Mouse (Mus musculus): ENCODE measurements at regions not wholly inside any gene's neighbourhood (a gene's known extent, or its start where the extent isn't known, plus 50 kb on each side); places are given as distances from the start of the nearest gene placed in this dataset.

- no peak for ATAC-seq (ENCODE audit: insufficient number of reproducible peaks, insufficient read depth, low FRiP score, low TSS enrichment)
- H3K36me3 ChIP-seq, result no peaks in the 10 kb centered on the region
- 71% methylated on average over 1 of the region's 1 CpGs for WGBS
- H3K4me2 ChIP-seq (replicated peaks), result no peak overlapping the region
- H3K9ac ChIP-seq, result no peak overlapping the region
- H3K4me3 ChIP-seq, result no peak overlapping the region
- no peaks in the 10 kb centered on the region for H3K9me3 ChIP-seq
- H3K27me3 ChIP-seq, result no peaks in the 10 kb centered on the region
- no peak overlapping the region for H3K27ac ChIP-seq
- H3K4me1 ChIP-seq, result 0 out of 2 replicates have a peak, but pooled peaks cover 2% of the 10 kb centered on the region
These were observed 320.0 kb upstream of the Dcn start for GRCm38 (mm10) chr10:97159396-97159760.

DNA sequence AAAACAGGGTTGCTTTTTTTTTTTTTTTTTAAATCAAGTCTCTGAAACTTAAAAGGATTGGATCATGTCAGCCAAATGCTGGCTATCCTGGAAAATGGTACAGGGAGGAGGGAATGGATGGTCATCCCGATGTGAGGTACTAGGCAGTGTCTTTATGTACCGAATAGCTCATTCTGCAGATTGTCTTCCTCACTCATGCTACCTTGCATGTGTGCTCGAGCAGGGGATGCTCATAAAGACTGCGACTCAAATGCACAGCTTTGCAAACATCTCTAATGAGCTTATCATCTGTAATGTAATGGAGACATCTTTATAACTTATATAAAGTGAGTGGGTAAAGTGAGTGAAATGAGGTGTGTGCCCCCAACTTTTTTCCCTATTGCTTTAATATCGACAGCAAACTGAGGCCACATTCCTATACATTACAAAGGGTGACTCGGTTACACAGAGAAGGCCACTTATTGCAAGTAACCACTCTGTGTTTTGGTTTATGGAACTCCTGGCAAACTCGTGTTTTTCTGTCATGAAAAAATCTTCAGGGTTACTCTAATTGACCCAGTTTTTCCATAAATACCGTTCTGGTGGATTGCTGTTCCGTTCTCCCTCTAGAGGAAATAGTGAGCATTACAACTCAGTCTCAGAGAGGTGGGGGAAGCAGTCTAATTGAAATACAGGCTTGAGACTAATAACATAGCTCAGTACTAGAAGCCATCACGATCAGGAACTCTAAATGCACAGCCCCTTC is 319.4 kb upstream of the Dcn start:
- Histone ChIP-seq H3K27me3 (no peaks in the 10 kb centered on the region), H3K36me3 (no peaks in the 10 kb centered on the region), H3K4me1 (0 out of 2 replicates have a peak, but pooled peaks cover 2% of the 10 kb centered on the region), H3K9ac (no peak overlapping the region), H3K27ac (no peak overlapping the region), H3K9me3 (no peaks in the 10 kb centered on the region), H3K4me2 (replicated peaks) (no peak overlapping the region), H3K4me3 (no peak overlapping the region)
- no peak for ATAC-seq (ENCODE audit: insufficient number of reproducible peaks, insufficient read depth, low FRiP score, low TSS enrichment)
- WGBS, result 53% methylated on average over 10 of the region's 10 CpGs

- Histone ChIP-seq H3K4me2 (replicated peaks) (no peak overlapping the region), H3K27ac (no peak overlapping the region), H3K4me3 (no peak overlapping the region), H3K4me1 (0 out of 2 replicates have a peak, but pooled peaks cover 2% of the 10 kb centered on the region), H3K27me3 (no peaks in the 10 kb centered on the region), H3K36me3 (no peaks in the 10 kb centered on the region), H3K9ac (no peak overlapping the region), H3K9me3 (no peaks in the 10 kb centered on the region)
- 26% methylated on average over 2 of the region's 2 CpGs for WGBS
- ATAC-seq (ENCODE audit: insufficient number of reproducible peaks, insufficient read depth, low FRiP score, low TSS enrichment), result no peak
These were observed 318.5 kb upstream of the Dcn start for GRCm38 (mm10) chr10:97160892-97161291.

DNA sequence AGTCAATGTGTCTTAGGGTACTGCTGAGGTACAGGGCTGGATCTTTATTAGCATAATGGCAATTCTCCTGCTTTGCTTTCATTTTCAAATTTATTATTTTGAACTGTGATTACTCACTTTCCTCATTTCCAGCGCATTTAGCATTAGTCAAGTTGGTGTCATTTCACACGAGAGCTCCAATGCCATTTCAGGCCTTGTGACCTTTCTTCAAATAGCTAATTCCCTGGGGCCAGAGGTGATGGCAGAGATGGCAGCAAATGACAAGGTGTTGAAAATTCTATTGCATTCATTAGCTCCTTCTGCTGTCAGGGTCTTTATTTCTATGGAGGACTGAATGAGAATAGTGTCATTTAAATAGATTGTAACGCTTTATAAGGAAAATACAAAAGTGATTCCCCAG is 300.9 kb upstream of the Dcn start:
- H3K4me1 ChIP-seq, result no peaks in the 10 kb centered on the region
- H3K4me3 ChIP-seq, result no peak overlapping the region
- no peak overlapping the region for H3K9ac ChIP-seq
- H3K27ac ChIP-seq, result no peak overlapping the region
- H3K27me3 ChIP-seq, result no peaks in the 10 kb centered on the region
- 63% methylated on average over 3 of the region's 3 CpGs for WGBS
- no peaks in the 10 kb centered on the region for H3K9me3 ChIP-seq
- H3K4me2 ChIP-seq (replicated peaks), result no peak overlapping the region
- no peaks in the 10 kb centered on the region for H3K36me3 ChIP-seq
- ATAC-seq (ENCODE audit: insufficient number of reproducible peaks, insufficient read depth, low FRiP score, low TSS enrichment), result no peak

- no peak overlapping the region for H3K4me3 ChIP-seq
- H3K27ac ChIP-seq, result no peak overlapping the region
- H3K27me3 ChIP-seq, result no peaks in the 10 kb centered on the region
- H3K4me2 ChIP-seq (replicated peaks), result no peak overlapping the region
- H3K9me3 ChIP-seq, result 0 out of 2 replicates have a peak, but pooled peaks cover 2% of the 10 kb centered on the region
- H3K4me1 ChIP-seq, result no peaks in the 10 kb centered on the region
- ATAC-seq (ENCODE audit: insufficient number of reproducible peaks, insufficient read depth, low FRiP score, low TSS enrichment), result no peak
- H3K9ac ChIP-seq, result no peak overlapping the region
- no peaks in the 10 kb centered on the region for H3K36me3 ChIP-seq
These were observed 289.7 kb upstream of the Dcn start for GRCm38 (mm10) chr10:97189696-97190095.

DNA sequence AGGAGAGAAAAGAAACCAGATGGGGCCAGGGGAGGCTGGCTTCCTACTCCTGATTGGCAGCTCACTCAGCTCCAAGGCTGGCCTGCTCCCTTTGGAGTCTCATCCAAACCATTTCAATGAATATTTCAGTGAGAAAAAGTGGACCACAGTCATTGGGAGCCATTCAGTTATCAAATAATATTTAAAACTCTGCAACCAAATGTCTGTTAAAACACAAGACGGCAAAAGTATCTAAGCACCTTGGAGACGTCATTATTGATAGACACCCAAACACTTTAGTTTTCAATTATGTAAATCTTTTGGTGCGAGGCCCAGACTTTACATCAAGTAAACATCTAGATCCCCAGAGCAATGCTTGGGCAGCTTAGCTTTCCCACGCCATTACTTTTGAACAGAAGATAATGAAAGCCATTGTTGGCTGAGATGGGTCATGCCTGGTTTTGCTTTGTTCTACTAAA is 268.1 kb upstream of the Dcn start:
- Histone ChIP-seq H3K9ac (no peak overlapping the region), H3K36me3 (no peaks in the 10 kb centered on the region), H3K4me2 (replicated peaks) (no peak overlapping the region), H3K27ac (no peak overlapping the region), H3K4me3 (no peak overlapping the region), H3K27me3 (no peaks in the 10 kb centered on the region), H3K9me3 (no peaks in the 10 kb centered on the region), H3K4me1 (peaks cover 5% of the 10 kb centered on the region; the same call in 1 of the 2 replicates)
- WGBS, result 72% methylated on average over 4 of the region's 4 CpGs
- no peak for ATAC-seq (ENCODE audit: insufficient number of reproducible peaks, insufficient read depth, low FRiP score, low TSS enrichment)

DNA sequence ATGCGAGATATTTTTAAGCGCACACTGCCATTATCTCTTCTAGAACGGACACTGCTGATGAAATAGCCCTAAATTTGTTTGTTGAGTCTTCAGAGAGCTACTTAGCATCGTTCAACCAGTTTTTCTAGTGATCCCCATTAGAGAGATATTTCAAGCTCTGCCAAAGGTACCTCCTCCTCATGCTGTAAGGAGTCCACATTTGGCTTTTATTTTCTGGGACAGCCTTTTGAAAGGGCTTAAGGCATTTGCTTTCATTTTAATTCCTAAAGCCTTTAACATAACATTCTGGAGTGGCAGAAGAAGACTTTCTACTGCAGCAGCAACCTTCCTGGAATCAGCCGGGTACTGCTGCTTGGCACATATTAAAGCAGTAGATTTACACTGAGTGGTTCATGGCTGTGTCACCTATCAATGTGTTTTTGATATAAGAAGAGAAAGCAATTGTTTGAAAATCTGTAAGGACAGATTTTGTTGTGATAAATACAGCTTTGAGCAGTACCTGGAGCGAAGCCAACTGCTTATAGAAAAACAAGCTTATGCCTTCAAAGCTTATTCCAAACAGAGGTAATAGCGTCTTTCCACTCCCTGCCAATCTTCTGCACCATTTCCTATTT is 267.5 kb upstream of the Dcn start:
- Histone ChIP-seq H3K9me3 (no peaks in the 10 kb centered on the region), H3K4me3 (no peak overlapping the region), H3K27ac (no peak overlapping the region), H3K36me3 (no peaks in the 10 kb centered on the region), H3K4me2 (replicated peaks) (no peak overlapping the region), H3K27me3 (no peaks in the 10 kb centered on the region), H3K9ac (no peak overlapping the region), H3K4me1 (peaks cover 5% of the 10 kb centered on the region; the same call in 1 of the 2 replicates)
- 59% methylated on average over 7 of the region's 7 CpGs for WGBS
- ATAC-seq (ENCODE audit: insufficient number of reproducible peaks, insufficient read depth, low FRiP score, low TSS enrichment), result no peak

- 70% methylated on average over 3 of the region's 3 CpGs for WGBS
- Histone ChIP-seq H3K27me3 (no peaks in the 10 kb centered on the region), H3K27ac (no peak overlapping the region), H3K9me3 (no peaks in the 10 kb centered on the region), H3K4me1 (peaks cover 3% of the 10 kb centered on the region; the same call in 1 of the 2 replicates), H3K4me3 (no peak overlapping the region), H3K36me3 (no peaks in the 10 kb centered on the region), H3K4me2 (replicated peaks) (no peak overlapping the region), H3K9ac (no peak overlapping the region)
- no peak for ATAC-seq (ENCODE audit: insufficient number of reproducible peaks, insufficient read depth, low FRiP score, low TSS enrichment)
These were observed 259.9 kb upstream of the Dcn start for GRCm38 (mm10) chr10:97219474-97219873.

GRCm38 (mm10) chr10:97220431-97220830 is 259.0 kb upstream of the Dcn start:
- no peak for ATAC-seq (ENCODE audit: insufficient number of reproducible peaks, insufficient read depth, low FRiP score, low TSS enrichment)
- H3K4me2 ChIP-seq (replicated peaks), result no peak overlapping the region
- no peaks in the 10 kb centered on the region for H3K36me3 ChIP-seq
- no peaks in the 10 kb centered on the region for H3K9me3 ChIP-seq
- no peaks in the 10 kb centered on the region for H3K27me3 ChIP-seq
- WGBS, result 92% methylated on average over 3 of the region's 3 CpGs
- no peak overlapping the region for H3K27ac ChIP-seq
- H3K4me1 ChIP-seq, result peaks cover 3% of the 10 kb centered on the region; the same call in 1 of the 2 replicates
- H3K4me3 ChIP-seq, result no peak overlapping the region
- no peak overlapping the region for H3K9ac ChIP-seq

GRCm38 (mm10) chr10:97235631-97236030 is 243.8 kb upstream of the Dcn start:
- Histone ChIP-seq H3K36me3 (no peaks in the 10 kb centered on the region), H3K4me1 (no peaks in the 10 kb centered on the region), H3K9me3 (no peaks in the 10 kb centered on the region), H3K4me2 (replicated peaks) (no peak overlapping the region), H3K27me3 (no peaks in the 10 kb centered on the region), H3K27ac (no peak overlapping the region), H3K9ac (no peak overlapping the region), H3K4me3 (no peak overlapping the region)
- WGBS, result 87% methylated on average over 4 of the region's 4 CpGs
- no peak for ATAC-seq (ENCODE audit: insufficient number of reproducible peaks, insufficient read depth, low FRiP score, low TSS enrichment)

DNA sequence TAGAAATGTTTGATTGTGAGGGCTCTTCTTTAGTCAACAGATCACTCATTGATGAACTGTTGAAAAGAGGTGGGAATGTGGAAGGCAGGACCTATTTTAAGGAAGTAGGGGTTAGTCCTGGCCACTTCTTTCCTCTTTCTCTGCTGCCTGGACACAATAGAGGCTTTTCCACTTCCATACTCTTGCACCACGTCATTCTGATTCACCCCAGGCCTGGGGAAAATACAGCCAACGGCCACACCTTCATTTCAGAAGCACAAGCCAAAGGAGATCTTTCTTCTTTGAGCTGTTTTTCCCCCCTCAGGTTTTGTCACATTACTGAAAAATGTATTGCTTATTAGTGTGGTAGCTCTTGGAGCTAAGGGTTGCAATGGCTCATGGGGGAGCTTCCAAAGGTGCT is 237.9 kb upstream of the Dcn start:
- Histone ChIP-seq H3K27ac (no peak overlapping the region), H3K9ac (no peak overlapping the region), H3K27me3 (no peaks in the 10 kb centered on the region), H3K9me3 (no peaks in the 10 kb centered on the region), H3K4me2 (replicated peaks) (no peak overlapping the region), H3K4me3 (no peak overlapping the region), H3K4me1 (no peaks in the 10 kb centered on the region), H3K36me3 (no peaks in the 10 kb centered on the region)
- WGBS, result 79% methylated on average over 2 of the region's 2 CpGs
- ATAC-seq (ENCODE audit: insufficient number of reproducible peaks, insufficient read depth, low FRiP score, low TSS enrichment), result no peak

- H3K4me2 ChIP-seq (replicated peaks), result no peak overlapping the region
- no peaks in the 10 kb centered on the region for H3K36me3 ChIP-seq
- H3K9me3 ChIP-seq, result no peaks in the 10 kb centered on the region
- no peak overlapping the region for H3K9ac ChIP-seq
- no peak overlapping the region for H3K27ac ChIP-seq
- ATAC-seq (ENCODE audit: insufficient number of reproducible peaks, insufficient read depth, low FRiP score, low TSS enrichment), result no peak
- H3K27me3 ChIP-seq, result no peaks in the 10 kb centered on the region
- H3K4me1 ChIP-seq, result no peaks in the 10 kb centered on the region
- WGBS, result 83% methylated on average over 3 of the region's 3 CpGs
- H3K4me3 ChIP-seq, result no peak overlapping the region
These were observed 233.7 kb upstream of the Dcn start for GRCm38 (mm10) chr10:97245674-97246073.

Data from embryonic facial prominence, embryonic 12.5 days (tissue).